Mouse (Mus musculus) forebrain, embryonic 10.5 days (tissue): Measurements from ENCODE around the gene Snapin. TPM values are rescaled to one million over a fixed set of nuclear protein-coding genes. Genes with fewer than 3 reads are reported as not detected.

Experiments
- DNase-seq: peaks from one replicate; pipeline ENCODE4 v3.0.0-alpha.2; 2017; ENCODE audit warnings: low spot score; ENCODE audit errors: extremely low spot score
- H3K27ac ChIP-seq: fragments of 300-500 bp; sonication (generic); 2 replicates; pipeline ENCODE4 v1.5.1; 2016; ENCODE audit warnings: mild to moderate bottlenecking
- H3K27me3 ChIP-seq: fragments of 300-500 bp; sonication (generic); 2 replicates; pipeline ENCODE4 v1.6.1; 2016; ENCODE audit warnings: mild to moderate bottlenecking; ENCODE audit not compliant: poor library complexity, severe bottlenecking
- H3K36me3 ChIP-seq: fragments of 300-500 bp; sonication (generic); replicated peaks from 2 replicates; pipeline ENCODE4 v1.6.1; 2016; ENCODE audit warnings: mild to moderate bottlenecking, moderate library complexity
- H3K4me1 ChIP-seq: fragments of 300-500 bp; sonication (generic); 2 replicates; pipeline ENCODE4 v1.6.1; 2016
- H3K4me3 ChIP-seq: fragments of 300-500 bp; sonication (generic); 2 replicates; pipeline ENCODE4 v1.5.1; 2016; ENCODE audit warnings: mild to moderate bottlenecking, moderate library complexity
- H3K9me3 ChIP-seq: fragments of 300-500 bp; sonication (generic); 2 replicates; pipeline ENCODE4 v1.6.1; 2016; ENCODE audit warnings: mild to moderate bottlenecking, moderate library complexity
- WGBS: fragments of 180-500 bp; shearing (Covaris S2); methylation state at CpG from one replicate; pipeline ENCODE4 v1.1.7; 2016; 5-methylcytosine and 5-hydroxymethylcytosine counted together
- polyA plus RNA-seq: library from polyadenylated mRNA; unstranded; fragments of >200 nt; fragmentation: Nextera tagmentation; extraction: Ambion mirVana; gene quantifications from 2 replicates; pipeline ENCODE4 v1.2.1, GENCODE M21; 2016

Snapin gene
- polyA plus RNA-seq, 1 experiment from 2014 or later: 58.9 TPM

DNA sequence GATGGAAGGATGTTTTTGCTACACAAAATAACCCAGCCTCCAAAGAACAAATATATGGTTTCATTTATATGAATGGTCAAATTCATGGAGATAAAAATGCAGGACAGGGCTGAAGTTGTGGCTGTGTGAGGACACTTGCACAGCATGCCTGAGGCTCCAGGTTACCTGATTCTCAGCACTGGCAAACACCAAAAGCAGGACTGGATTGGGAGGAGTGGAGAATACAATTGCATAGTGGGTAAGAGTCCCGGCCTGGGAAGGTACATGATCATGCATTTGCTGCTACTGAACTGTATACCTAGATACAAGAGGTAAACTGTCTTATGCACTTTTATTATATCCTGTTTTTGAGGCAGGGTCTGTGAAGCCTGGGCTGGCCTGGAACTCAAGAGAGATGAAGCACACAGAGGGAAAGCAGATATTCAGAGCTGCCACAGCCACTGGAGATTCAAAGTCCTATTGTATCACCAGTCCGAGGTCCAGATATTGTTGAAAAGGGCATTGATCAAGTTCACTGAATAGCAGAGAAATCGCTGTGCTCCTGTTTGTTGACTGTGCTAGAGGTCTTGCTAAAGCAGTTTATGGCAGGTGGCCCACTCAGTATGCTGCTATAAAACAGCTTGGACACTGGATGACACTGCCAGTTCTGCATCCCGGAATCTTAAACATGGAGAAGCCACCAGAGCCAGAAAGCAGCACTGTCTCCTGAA lies 3.2 kb upstream of the Snapin start:
- WGBS: 68% methylated on average over 4 of the region's 4 CpGs
- Histone ChIP-seq H3K9me3 (no peaks in the 10 kb centered on the region), H3K27ac (no peak overlapping the region), H3K4me3 (no peak overlapping the region), H3K27me3 (no peaks in the 10 kb centered on the region), H3K4me1 (peaks cover 12% of the 10 kb centered on the region), H3K36me3 (peaks cover 51% of the 10 kb centered on the region)
- DNase-seq: no peak

DNA sequence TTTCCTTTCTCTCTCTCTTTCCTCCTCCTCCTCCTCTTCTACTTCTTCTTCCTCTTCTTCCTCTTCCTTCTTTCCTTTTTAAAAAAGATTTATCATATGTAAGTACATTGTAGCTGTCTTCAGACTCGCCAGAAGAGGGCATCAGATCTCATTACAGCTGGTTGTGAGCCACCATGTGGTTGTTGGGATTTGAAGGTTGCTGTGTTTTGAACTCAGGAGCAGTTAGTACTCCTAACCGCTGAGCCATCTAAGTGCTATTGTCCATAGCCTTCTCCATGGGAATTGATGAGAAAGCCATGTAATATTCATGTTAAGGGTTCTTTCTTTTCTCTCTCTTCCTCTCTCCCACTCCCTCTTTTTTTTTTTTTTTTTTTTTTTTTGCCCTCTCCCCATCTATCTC lies 517 bp upstream of the Snapin start:
- 38% methylated on average over 2 of the region's 2 CpGs for WGBS
- Histone ChIP-seq H3K4me3 (peak overlapping the region; percentile 81; the same call in 1 of the 2 replicates), H3K27me3 (no peaks in the 10 kb centered on the region), H3K36me3 (peaks cover 51% of the 10 kb centered on the region), H3K4me1 (peaks cover 12% of the 10 kb centered on the region), H3K27ac (no peak overlapping the region), H3K9me3 (no peaks in the 10 kb centered on the region)
- DNase-seq: no peak

DNA sequence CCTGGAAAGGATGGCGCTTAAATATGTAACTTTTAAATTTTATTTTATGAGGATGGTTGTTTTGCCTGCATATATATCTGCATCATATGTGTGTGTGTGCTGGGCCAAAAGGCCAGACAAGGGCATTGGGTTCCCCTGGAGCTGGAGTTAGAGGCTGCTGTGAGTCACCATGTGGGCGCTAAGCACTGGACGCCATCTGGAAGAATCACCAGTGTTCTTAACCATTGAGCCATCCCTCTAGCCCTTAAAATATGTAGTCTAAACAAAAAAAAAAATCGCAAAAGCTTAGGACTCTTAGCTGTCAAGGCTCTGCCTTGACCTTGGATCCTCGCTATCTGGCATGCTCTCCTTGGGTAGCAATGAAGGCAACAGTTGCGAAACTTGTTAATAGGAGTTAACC lies 2.3 kb downstream of the Snapin start:
- no peaks in the 10 kb centered on the region for H3K27me3 ChIP-seq
- no peaks in the 10 kb centered on the region for H3K9me3 ChIP-seq
- WGBS: 91% methylated on average over 6 of the region's 6 CpGs
- H3K4me1 ChIP-seq: peaks cover 12% of the 10 kb centered on the region
- no peak overlapping the region for H3K27ac ChIP-seq
- no peak overlapping the region for H3K4me3 ChIP-seq
- no peak for DNase-seq
- H3K36me3 ChIP-seq: peaks cover 61% of the 10 kb centered on the region

DNA sequence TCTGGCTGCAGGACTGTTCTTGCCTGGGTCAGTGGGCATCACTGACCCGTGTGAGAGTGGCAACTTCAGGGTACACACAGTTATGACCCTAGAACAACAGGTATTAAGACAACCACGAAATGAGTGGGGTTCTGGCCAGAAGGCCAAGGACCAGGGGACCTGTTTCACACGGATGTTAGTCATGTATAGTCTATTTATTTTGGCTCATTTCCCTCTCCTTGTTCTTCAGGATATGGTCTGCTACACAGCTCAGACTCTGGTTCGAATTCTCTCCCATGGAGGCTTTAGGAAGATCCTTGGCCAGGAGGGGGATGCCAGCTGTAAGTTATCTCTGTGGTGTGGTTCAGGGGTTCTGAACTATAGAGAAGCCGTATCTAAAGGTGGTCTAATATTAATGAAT lies 3.8 kb downstream of the Snapin start:
- WGBS: 87% methylated on average over 5 of the region's 5 CpGs
- Histone ChIP-seq H3K27me3 (no peaks in the 10 kb centered on the region), H3K4me1 (peaks cover 12% of the 10 kb centered on the region), H3K36me3 (peaks cover 77% of the 10 kb centered on the region), H3K4me3 (no peak overlapping the region), H3K9me3 (no peaks in the 10 kb centered on the region), H3K27ac (no peak overlapping the region)
- no peak for DNase-seq

DNA sequence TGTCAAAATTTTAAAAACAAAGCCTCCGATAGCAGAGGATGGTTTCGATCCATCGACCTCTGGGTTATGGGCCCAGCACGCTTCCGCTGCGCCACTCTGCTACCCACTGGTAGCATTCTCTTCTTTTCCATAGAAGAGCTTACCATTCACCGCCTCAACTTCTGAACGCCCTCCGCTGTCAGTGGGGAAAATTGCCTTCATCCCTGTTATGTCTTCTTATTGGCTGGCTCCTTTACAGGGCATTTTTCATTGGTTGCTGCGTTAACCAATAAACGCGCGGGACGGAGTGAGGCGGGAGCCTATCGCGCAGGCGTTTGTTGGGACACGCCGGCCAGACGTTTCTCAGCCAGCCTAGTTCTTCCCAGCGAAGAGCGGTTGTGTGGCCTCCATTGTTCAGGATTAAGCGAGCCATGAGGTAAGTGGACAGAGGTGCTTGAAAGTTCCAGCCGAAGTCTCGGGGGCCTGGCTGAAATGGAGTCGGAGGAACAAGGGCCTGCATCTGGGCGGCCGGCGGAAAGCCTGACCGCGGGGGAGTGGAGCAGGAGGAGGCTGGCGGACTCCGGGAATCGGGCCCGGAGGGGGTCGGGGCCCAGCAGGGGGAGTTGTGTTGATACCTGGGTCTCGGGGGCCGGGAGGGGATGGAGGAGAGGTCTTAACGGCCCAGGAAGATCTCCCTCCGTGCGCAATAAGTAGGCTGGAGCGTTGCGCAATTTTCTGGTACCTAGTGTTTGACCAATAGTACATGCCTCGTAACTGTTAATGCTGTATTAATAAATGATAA lies 14.8 kb downstream of the Snapin start, which contains the start of gene Ilf2:
Gene Ilf2 (plus strand): TSS at position 296 of the 781 bp plus-strand sequence.
- Histone ChIP-seq H3K9me3 (no peaks in the 10 kb centered on the region; the same call in 1 of the 2 replicates), H3K4me3 (peak within 1 kb of the TSS; percentile 91), H3K27me3 (no peaks in the 10 kb centered on the region), H3K36me3 (peaks cover 40% of the 10 kb centered on the region), H3K27ac (peak within 1 kb of the TSS; percentile 99), H3K4me1 (peaks cover 10% of the 10 kb centered on the region)
- peak; percentile 97 for DNase-seq
- WGBS: under 1% methylated on average over 45 of the region's 45 CpGs

DNA sequence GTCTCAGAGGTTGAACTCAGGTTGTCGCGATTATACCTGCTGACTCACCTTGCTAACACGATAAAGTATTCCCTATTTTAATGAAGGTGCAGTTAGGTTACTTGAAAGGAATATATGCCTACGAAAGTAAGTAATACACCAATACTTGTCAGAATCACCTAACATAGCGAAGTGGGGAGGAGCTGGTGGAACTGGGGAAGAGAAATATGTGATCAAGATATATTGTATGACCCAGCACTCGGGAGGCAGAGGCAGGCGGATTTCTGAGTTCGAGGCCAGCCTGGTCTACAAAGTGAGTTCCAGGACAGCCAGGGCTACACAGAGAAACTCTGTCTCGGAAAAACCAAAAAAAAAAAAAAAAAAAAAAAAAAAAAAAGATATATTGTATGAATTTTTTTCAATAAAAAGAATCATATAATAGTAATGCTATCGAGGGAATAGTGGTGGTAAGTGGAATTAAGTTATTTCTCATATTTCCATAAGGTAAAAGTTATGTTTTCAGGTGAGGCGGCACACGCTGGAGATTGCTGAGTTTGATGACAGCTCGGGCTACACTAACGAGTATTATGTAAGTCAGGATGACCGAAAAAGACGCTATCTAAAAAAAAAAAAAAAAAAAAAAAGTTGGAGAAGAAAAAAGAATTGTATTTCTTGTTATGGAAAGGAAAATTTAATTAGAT lies 15.5 kb downstream of the Snapin start:
- Histone ChIP-seq H3K9me3 (no peaks in the 10 kb centered on the region; the same call in 1 of the 2 replicates), H3K4me3 (peak overlapping the region; percentile 91), H3K27me3 (no peaks in the 10 kb centered on the region), H3K4me1 (peaks cover 10% of the 10 kb centered on the region), H3K27ac (no peak overlapping the region), H3K36me3 (peaks cover 33% of the 10 kb centered on the region)
- WGBS: 42% methylated on average over 16 of the region's 16 CpGs
- no peak for DNase-seq

DNA sequence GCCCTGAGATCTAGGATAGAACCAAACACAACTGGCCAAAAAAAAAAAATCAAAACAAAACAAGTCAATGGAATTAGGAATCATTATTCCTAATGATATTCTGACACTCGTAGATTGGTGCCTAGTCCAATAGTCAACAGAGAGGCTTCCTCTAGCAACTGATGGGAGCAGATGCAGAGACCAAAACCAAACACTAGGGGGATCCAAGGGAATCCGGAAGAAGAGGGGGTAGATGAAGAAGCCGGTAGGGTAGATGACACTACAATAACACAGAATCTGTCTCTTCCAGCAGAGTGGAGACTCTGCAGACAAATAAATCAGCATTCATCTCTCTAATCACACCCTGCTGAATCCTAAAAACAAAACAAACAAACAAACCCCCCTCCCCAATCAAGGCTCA lies 18.6 kb downstream of the Snapin start:
- H3K4me3 ChIP-seq: no peak overlapping the region
- WGBS: 30% methylated on average over 3 of the region's 3 CpGs
- no peak for DNase-seq
- peaks cover 5% of the 10 kb centered on the region for H3K4me1 ChIP-seq
- peaks cover 14% of the 10 kb centered on the region for H3K27me3 ChIP-seq
- H3K27ac ChIP-seq: no peak overlapping the region
- no peaks in the 10 kb centered on the region for H3K9me3 ChIP-seq
- H3K36me3 ChIP-seq: peaks cover 2% of the 10 kb centered on the region

DNA sequence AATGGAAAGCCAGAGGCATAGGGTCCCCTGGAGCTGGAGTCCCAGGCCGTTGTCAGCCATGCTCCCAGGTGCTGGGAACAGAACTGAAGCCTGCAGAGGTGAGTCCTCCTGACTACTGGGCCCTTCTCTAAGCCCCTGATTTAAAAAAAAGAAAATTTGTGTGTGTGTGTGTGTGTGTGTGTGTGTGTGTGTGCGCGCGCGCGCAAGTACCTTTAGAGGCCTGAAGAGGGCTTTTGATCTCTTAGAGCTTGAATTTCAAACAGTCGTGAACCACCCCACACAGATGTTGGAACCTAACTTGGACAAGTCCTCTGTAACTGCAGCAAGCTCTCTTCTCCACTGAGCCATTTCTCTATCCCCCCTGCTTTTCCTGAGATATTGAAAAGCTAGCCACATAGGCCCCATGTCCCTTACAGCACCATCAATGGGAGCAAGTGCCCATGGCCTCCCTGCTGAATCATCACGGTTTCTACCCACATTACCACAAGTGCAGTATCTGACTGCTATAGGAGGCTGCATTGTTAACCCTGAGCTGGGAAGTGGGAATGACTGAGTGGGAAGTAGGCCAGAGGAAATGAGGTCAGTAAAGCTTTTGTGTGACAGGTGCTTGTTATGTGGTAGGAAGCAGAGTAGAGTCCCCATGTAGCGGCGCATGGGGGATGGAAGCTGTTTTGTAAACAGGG lies 23.1 kb downstream of the Snapin start:
- Histone ChIP-seq H3K4me3 (no peak overlapping the region), H3K27me3 (peaks cover 57% of the 10 kb centered on the region), H3K9me3 (no peaks in the 10 kb centered on the region), H3K4me1 (peaks cover 20% of the 10 kb centered on the region), H3K36me3 (no peaks in the 10 kb centered on the region), H3K27ac (no peak overlapping the region)
- DNase-seq: no peak
- WGBS: 94% methylated on average over 10 of the region's 10 CpGs

DNA sequence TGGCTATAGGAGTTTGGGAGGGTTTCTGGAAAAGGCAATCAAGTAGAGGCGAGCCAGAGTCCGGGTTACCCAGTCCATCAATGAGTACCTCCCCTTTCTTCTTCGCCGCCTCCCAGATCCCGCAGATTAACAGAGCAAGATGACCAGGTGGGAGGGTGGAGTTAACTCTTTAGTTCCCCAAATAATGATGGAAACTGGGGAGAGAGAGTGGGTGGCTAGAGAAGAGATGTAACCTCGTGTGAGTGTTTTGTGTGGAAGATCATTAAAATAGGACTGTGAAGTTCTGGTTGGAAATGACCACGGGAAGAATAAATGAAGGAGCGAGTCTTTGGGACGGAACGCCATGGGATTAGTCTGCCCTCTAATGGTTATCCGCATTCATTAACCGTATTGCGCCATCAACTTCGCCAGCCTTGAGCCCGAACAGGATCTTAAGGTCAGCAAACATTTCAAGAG lies 24.5 kb downstream of the Snapin start:
- Histone ChIP-seq H3K27ac (no peak overlapping the region), H3K4me3 (peak overlapping the region; percentile 51), H3K9me3 (no peaks in the 10 kb centered on the region), H3K36me3 (no peaks in the 10 kb centered on the region), H3K4me1 (peaks cover 20% of the 10 kb centered on the region), H3K27me3 (peaks cover 71% of the 10 kb centered on the region)
- peak; percentile 70 for DNase-seq
- 0% methylated on average over 15 of the region's 15 CpGs for WGBS

DNA sequence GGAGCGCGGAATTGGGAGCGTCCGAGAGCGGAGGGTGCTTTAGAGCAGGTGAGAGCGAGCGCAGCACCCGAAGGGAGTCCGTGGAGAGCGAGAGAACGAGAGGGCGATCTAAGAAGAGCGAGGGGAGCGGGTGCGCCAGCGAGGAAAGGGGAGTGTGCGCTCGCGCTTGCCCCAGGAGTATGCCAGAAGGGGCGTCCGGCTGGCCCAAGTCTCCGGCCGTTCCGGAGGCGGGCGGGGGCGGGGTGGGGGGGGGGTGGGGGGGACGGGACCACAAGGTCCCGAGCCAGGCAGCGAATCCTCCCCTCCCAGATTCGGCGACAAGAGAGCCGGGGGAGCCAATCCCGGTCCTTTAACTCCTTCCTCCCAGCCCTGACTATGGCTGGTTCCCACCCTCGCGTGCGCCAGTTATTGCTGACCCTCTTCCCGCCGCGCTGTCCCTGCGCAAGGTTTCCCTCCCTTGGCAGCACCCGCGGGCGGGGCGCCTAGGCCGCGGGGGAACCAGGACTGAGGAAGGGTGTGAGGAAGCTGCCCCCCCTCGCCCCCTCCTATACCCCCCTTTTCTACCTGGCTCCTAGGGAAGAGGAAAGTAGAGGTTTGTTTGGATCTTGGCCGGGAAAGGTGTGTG lies 25.0 kb downstream of the Snapin start, which contains the start of gene Npr1:
Gene Npr1 (minus strand): TSS at position 181 of the 625 bp plus-strand sequence.
- under 1% methylated on average over 40 of the region's 49 CpGs for WGBS
- H3K27ac ChIP-seq: peak within 1 kb of the TSS; percentile 51; the same call in 1 of the 2 replicates
- DNase-seq: peak; percentile 51
- H3K36me3 ChIP-seq: no peaks in the 10 kb centered on the region
- peaks cover 76% of the 10 kb centered on the region for H3K27me3 ChIP-seq
- H3K4me1 ChIP-seq: peaks cover 20% of the 10 kb centered on the region
- H3K4me3 ChIP-seq: peak within 1 kb of the TSS; percentile 51
- H3K9me3 ChIP-seq: no peaks in the 10 kb centered on the region

DNA sequence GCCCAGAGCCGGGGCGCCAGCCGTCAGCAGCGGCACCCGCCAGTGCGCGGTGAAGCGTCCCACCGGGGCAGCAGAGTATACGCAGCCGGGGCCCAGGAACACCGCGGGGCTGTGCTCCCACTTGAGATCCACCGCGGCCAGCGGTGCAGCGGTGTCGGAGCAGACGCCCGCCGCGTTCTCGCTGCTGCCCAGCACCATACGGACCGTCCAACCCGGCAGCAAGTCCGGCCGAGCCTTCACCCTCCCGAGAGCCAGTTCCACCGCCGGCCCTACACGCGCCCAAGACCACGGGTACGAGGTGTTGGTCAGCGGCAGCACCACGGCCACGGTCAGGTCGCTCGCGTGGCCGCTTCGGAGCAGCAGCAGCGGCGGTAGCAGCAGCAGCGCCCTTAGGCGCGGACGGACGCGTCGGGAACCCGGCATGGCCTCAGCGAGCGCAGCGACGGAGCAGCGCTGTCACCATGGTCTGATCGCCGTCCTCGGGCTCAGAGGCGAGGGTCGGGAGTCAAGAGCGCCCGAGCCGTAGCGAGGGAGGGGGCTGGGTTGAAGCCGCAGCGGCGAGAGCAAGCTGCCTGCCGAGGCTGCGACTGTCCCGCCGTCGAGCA lies 25.6 kb downstream of the Snapin start:
- 2% methylated on average over 75 of the region's 75 CpGs for WGBS
- DNase-seq: peak; percentile 45
- H3K4me1 ChIP-seq: peaks cover 20% of the 10 kb centered on the region
- peaks cover 82% of the 10 kb centered on the region for H3K27me3 ChIP-seq
- peak overlapping the region; percentile 51 for H3K4me3 ChIP-seq
- H3K27ac ChIP-seq: peak overlapping the region; percentile 51; the same call in 1 of the 2 replicates
- no peaks in the 10 kb centered on the region for H3K36me3 ChIP-seq
- H3K9me3 ChIP-seq: no peaks in the 10 kb centered on the region
